Comparison of ENCODE assay signal across 8 mouse cellular contexts in the genomic region with DNA sequence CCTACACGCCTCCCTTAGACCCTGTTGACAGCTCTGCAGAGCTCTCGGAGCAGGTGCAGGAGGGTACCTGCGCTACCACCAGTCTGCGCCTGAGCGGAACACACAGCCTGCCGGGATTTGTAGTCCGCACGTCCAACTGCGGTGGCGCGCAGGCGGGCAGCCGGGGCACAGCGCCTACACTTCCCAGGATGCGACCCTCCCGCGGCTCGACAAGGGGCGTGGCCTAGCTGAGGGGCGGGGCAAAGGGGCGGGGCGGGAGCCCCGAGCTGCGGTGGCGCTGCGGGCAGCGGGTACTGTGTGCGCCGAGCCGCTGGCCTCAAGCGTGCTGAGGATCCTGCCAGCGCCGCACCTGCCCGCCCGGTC. TPM values are rescaled to one million over a fixed set of nuclear protein-coding genes. Genes with fewer than 3 reads are reported as not detected.
A peak's percentile ranks its signal among the peaks of the same experiment; 100 is the strongest.
DNase-seq lines count a peak whose midpoint lies in the region; ATAC-seq and TF ChIP-seq lines count a peak whose summit lies in the region.

A gene (plus strand): TSS at position 242 of the 363 bp plus-strand sequence.

- TF ChIP-seq CTCF in lung, postnatal 0 days (IDR thresholded peaks at IDR 0.05), result peak; percentile 43

- H3K36me3 ChIP-seq in hindbrain, embryonic 12.5 days, result no peaks in the 10 kb centered on the region
- H3K36me3 ChIP-seq in lung, postnatal 0 days (ENCODE audit: insufficient read depth, low read length), result no peaks in the 10 kb centered on the region

- H3K27ac ChIP-seq in hindbrain, embryonic 12.5 days, result no peak within 1 kb of the TSS
- H3K27ac ChIP-seq in lung, postnatal 0 days (ENCODE audit: low read length), result no peak within 1 kb of the TSS

- peak within 1 kb of the TSS; percentile 92 for H3K4me2 ChIP-seq in hindbrain, embryonic 12.5 days (replicated peaks)
- H3K4me2 ChIP-seq in lung, postnatal 0 days (replicated peaks; ENCODE audit: low read depth, low read length), result peak within 1 kb of the TSS; percentile 98

- peak; percentile 97 for DNase-seq in Muller cell, postnatal 12 days (ENCODE audit: inconsistent ontology term)
- peak; percentile 98 for DNase-seq in cerebellum, adult 9-11 months
- peak; percentile 91 to 92 for DNase-seq in frontal cortex, postnatal 14 days (ENCODE audit: low spot score in 2 of 2)
- peak; percentile 95 for DNase-seq in layer of hippocampus, postnatal 10 days (ENCODE audit: low spot score in 2 of 2)
- peak; percentile 95 for DNase-seq in lung, postnatal 0 days (ENCODE audit: low spot score)
- DNase-seq in ovary, postnatal 10 days (ENCODE audit: low spot score), result peak; percentile 53
- DNase-seq in thymus, postnatal 0 days (ENCODE audit: low spot score), result peak; percentile 97

- under 1% methylated on average over 34 of the region's 35 CpGs for WGBS in hindbrain, embryonic 12.5 days
- WGBS in lung, postnatal 0 days, result 6% methylated on average over 33 of the region's 35 CpGs

- peak within 1 kb of the TSS; percentile 59 for H3K4me3 ChIP-seq in hindbrain, embryonic 12.5 days
- H3K4me3 ChIP-seq in lung, postnatal 0 days (ENCODE audit: low read depth, low read length), result peak within 1 kb of the TSS; percentile 48

- H3K9ac ChIP-seq in hindbrain, embryonic 12.5 days, result peak within 1 kb of the TSS; percentile 61
- H3K9ac ChIP-seq in lung, postnatal 0 days (replicated peaks; ENCODE audit: low read depth), result peak within 1 kb of the TSS; percentile 30; the same call in 1 of the 2 replicates

- H3K9me3 ChIP-seq in hindbrain, embryonic 12.5 days (replicated peaks), result no peaks in the 10 kb centered on the region
- no peaks in the 10 kb centered on the region for H3K9me3 ChIP-seq in lung, postnatal 0 days (ENCODE audit: low read length)

- ATAC-seq in hindbrain, embryonic 12.5 days (ENCODE audit: low FRiP score), result peak; percentile 97
- peak; percentile 96 for ATAC-seq in lung, postnatal 0 days

- H3K4me1 ChIP-seq in hindbrain, embryonic 12.5 days, result peaks cover 11% of the 10 kb centered on the region
- H3K4me1 ChIP-seq in lung, postnatal 0 days (ENCODE audit: insufficient read depth, low read depth, low read length), result 0 out of 2 replicates have a peak, but pooled peaks cover 10% of the 10 kb centered on the region

- H3K27me3 ChIP-seq in hindbrain, embryonic 12.5 days, result peaks cover 55% of the 10 kb centered on the region
- peaks cover 23% of the 10 kb centered on the region; the same call in 1 of the 2 replicates for H3K27me3 ChIP-seq in lung, postnatal 0 days (replicated peaks; ENCODE audit: insufficient read depth, low read length)

- no peak for TF ChIP-seq EP300 in lung, postnatal 0 days (IDR thresholded peaks at IDR 0.05)

RNA-seq across cellular contexts. Expression of the gene that starts here (rescaled TPM):
- 3.7 and 3.9 TPM in 2 replicates for polyA plus RNA-seq in hindbrain, embryonic 12.5 days (2016; fragmentation: Nextera tagmentation; extraction: Ambion mirVana)
- 10 to 100 TPM; 66.2 to 73.0 TPM for total RNA-seq in layer of hippocampus, postnatal 10 days (2021)
- 0.74 and 0.75 TPM in 2 replicates for polyA plus RNA-seq in lung, postnatal 0 days (2015; fragmentation: Nextera tagmentation; extraction: Ambion mirVana)
- polyA plus RNA-seq in thymus, postnatal 0 days (2015; fragmentation: Nextera tagmentation; extraction: Ambion mirVana), result 0.74 and 0.91 TPM in 2 replicates

Comparison
In these comparisons a context has a peak if more than half of its experiments do, and no peak if none do; other contexts are left out.
1. Peak in DNase-seq, ATAC-seq, H3K4me3 ChIP-seq, H3K9ac ChIP-seq and H3K4me2 ChIP-seq in lung, postnatal 0 days; RNA of the gene not detected or under 1 TPM.
2. Peak in DNase-seq in thymus, postnatal 0 days; RNA of the gene not detected or under 1 TPM.